Mouse (Mus musculus): ENCODE data around the gene Hist1h4a.

DNA sequence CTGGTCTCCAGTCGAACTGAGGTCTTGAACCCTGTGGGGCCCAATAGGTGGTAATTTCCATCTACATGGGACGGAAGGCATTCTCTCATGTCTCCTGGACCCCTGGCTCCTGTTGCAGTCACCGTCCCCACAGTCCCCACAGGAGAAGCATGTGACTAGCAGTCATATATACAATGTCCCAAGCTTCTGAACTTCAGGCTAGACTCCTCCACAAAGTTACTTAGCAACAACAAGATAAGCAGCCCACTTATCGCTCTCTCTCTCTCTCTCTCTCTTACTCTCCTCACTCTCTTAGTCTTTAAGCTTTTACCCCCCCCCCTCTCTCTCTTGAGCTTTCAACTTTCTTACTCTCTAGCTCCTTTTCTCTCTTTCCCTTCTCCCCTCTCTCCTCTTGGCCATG, 36.8 kb downstream of the Hist1h4a start:
- TF ChIP-seq CTCF (conservative IDR thresholded peaks at IDR 0.05; ENCODE audit: low read length): no peak
- TF ChIP-seq POU5F1 (IDR thresholded peaks at IDR 0.05; ENCODE audit: borderline replicate concordance, low read length): no peak
